Mouse (Mus musculus): ENCODE results near the gene Gm20825. TPM values are rescaled to one million over a fixed set of nuclear protein-coding genes. Genes with fewer than 3 reads are reported as not detected.
"Not testable (repeated sequence)": the region's sequence is repeated elsewhere in the genome, so short reads cannot be mapped to it uniquely, and the experiment has no call there.

Gene Gm20825
- polyA plus RNA-seq (2016; fragmentation: Nextera tagmentation; extraction: Ambion mirVana), result not detected in 2 replicates

DNA sequence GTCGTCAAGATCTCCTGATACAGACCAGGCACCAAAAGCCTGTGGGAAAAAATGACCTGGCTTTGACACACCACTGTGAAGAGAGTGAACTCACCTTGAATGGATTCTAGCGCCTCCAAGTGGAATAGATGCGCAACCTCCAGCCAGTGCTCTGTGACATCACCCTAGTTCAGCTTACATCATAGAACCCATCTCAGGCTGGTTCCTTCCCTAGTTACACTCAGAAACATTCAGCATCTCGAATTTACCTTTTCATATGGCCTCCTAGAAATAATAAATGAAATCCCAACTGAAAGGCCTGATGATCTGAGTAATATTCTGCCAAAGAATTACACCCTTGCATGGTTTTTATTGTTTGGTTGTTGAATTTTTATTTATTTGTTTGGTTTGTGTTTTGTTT is at the start of gene Gm20825:
Gm20825 (minus strand) TSS at position 101 of the 400 bp plus-strand sequence.
- H3K4me1 ChIP-seq, result not testable (repeated sequence)

More for the DNA sequence above, at the start of gene Gm20825:
- not testable (repeated sequence) for H3K27ac ChIP-seq (replicated peaks); H3K9me3 ChIP-seq; DNase-seq (ENCODE audit: low spot score); H3K36me3 ChIP-seq (replicated peaks); H3K27me3 ChIP-seq (replicated peaks; ENCODE audit: low read depth, poor library complexity, severe bottlenecking); H3K4me3 ChIP-seq
- WGBS, result 65% methylated on average over 3 of the region's 4 CpGs

Other genes with a start within 250 kb of the Gm20825 start
- gene Gm29049, start 74.3 kb downstream of the Gm20825 start, polyA plus RNA-seq (2016; fragmentation: Nextera tagmentation; extraction: Ambion mirVana), result not detected in 2 replicates
- not detected in 2 replicates for gene Gm20824, start 186.4 kb upstream of the Gm20825 start, polyA plus RNA-seq (2016; fragmentation: Nextera tagmentation; extraction: Ambion mirVana)